Mouse (Mus musculus): ENCODE measurements at regions not wholly inside any gene's neighbourhood (a gene's known extent, or its start where the extent isn't known, plus 50 kb on each side); places are given as distances from the start of the nearest gene placed in this dataset.

GRCm38 (mm10) chr3:60408553-60409282, 63.9 kb upstream of the Mbnl1 start (continued):
- TF ChIP-seq ZMIZ1 (IDR thresholded peaks at IDR 0.05; ENCODE audit: low read depth, low read length) (peak; percentile 48; the same call in 1 of the 2 replicates), MXI1 (IDR thresholded peaks at IDR 0.05; ENCODE audit: low read depth, low read length) (peak; percentile 67)

DNA sequence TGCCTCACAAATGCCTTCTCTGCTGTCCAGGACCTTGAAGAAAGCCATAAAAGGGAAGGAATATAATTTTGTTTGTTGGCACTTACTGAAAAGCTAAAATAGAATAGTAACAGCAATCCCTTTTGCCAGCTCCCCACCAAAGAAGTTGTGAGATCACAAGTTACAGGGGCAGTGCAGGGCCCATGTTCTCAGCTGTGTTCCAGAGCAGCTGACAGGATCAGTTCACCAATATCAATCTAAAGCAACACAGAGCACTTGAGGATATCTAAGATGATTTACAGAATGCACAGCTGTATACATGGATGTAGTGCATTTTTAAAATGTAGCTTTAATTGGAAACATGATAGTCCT, 63.4 kb upstream of the Mbnl1 start:
- TF ChIP-seq GABPA (IDR thresholded peaks at IDR 0.05; ENCODE audit: low read depth, low read length), result 0 out of 2 replicates have a peak, but pooled peaks have one; percentile 11
- no peak for TF ChIP-seq MYB (IDR thresholded peaks at IDR 0.05; ENCODE audit: low read depth, low read length)
- no peak for TF ChIP-seq E2F4 (IDR thresholded peaks at IDR 0.05; ENCODE audit: borderline replicate concordance, low read depth, low read length)
- TF ChIP-seq POLR2AphosphoS2 (IDR thresholded peaks at IDR 0.05; ENCODE audit: low read length), result no peak
- TF ChIP-seq GATA1 (IDR thresholded peaks at IDR 0.05; ENCODE audit: low read depth, low read length), result no peak
- 0 out of 2 replicates have a peak, but pooled peaks have one; percentile 4 for TF ChIP-seq TCF12 (IDR thresholded peaks at IDR 0.05; ENCODE audit: low read depth, low read length)
- no peak for TF ChIP-seq EP300 (IDR thresholded peaks at IDR 0.05; ENCODE audit: low read depth in 1 of 2, low read length in 2 of 2)
- TF ChIP-seq POLR2A (IDR thresholded peaks at IDR 0.05; ENCODE audit: control insufficient read depth in 1 of 2, insufficient read depth in 1 of 2, low read depth in 1 of 2, low read length in 2 of 2, poor library complexity in 1 of 2), result no peak
- TF ChIP-seq ETS1 (IDR thresholded peaks at IDR 0.05; ENCODE audit: low read depth, low read length), result peak; percentile 89
- no peak for TF ChIP-seq ELF1 (IDR thresholded peaks at IDR 0.05; ENCODE audit: low read depth, low read length)
- no peak for TF ChIP-seq NRF1 (IDR thresholded peaks at IDR 0.05; ENCODE audit: insufficient read depth, low read depth, low read length, poor library complexity, severe bottlenecking)
- no peak for TF ChIP-seq SIN3A (IDR thresholded peaks at IDR 0.05; ENCODE audit: low read length)
- no peak for TF ChIP-seq USF2 (IDR thresholded peaks at IDR 0.05; ENCODE audit: borderline replicate concordance in 1 of 2, insufficient read depth in 1 of 2, low read depth in 1 of 2, low read length in 2 of 2)
- H3K27ac ChIP-seq (ENCODE audit: control insufficient read depth, low read depth, low read length), result peak overlapping the region; percentile 100
- peaks cover 19 to 56% of the 10 kb centered on the region in 2 experiments for H3K4me1 ChIP-seq (ENCODE audit: control insufficient read depth in 1 of 2, insufficient read depth in 2 of 2, low read length in 2 of 2)
- H3K9ac ChIP-seq (ENCODE audit: control insufficient read depth, low read depth, low read length, poor library complexity, severe bottlenecking), result peak overlapping the region; percentile 69
- peak overlapping the region; percentile 67 to 87 for H3K4me3 ChIP-seq (ENCODE audit: control insufficient read depth in 1 of 2, insufficient read depth in 1 of 2, low read depth in 2 of 2, low read length in 2 of 2)
- H3K9me3 ChIP-seq (replicated peaks; ENCODE audit: insufficient read depth, low read length), result no peaks in the 10 kb centered on the region
- peaks cover 0 to 40% of the 10 kb centered on the region in 2 experiments; a peak in 2 of 4 replicates for H3K36me3 ChIP-seq (ENCODE audit: control insufficient read depth in 1 of 2, insufficient read depth in 2 of 2, low read length in 2 of 2)
- H3K79me2 ChIP-seq (ENCODE audit: control insufficient read depth, insufficient read depth, low read length, poor library complexity), result no peaks in the 10 kb centered on the region; the same call in 1 of the 2 replicates
- H3K27me3 ChIP-seq (ENCODE audit: control insufficient read depth in 1 of 2, insufficient read depth in 2 of 2, low read length in 2 of 2), result no peaks in the 10 kb centered on the region
- no peak for DNase-seq (ENCODE audit: low read depth, low spot score)

DNA sequence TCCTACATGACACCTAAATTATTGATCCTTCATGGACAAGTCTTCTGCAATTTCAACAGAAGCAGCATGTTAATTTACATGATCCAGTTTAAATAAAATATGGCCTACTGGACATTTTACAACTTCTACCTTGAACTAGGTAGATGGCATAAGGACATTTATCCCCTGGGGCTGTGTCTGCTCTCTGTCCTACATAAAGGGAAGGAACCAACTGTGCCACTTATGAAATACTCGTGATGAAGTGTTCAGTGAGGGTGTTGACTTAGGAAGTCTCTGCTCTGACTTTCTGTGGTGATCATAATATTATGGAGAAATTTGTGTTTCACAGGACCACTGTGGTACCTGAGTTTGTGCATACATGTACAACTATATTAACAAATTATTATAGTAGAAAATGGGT, 60.9 kb upstream of the Mbnl1 start:
- H3K36me3 ChIP-seq (ENCODE audit: control insufficient read depth in 1 of 2, insufficient read depth in 2 of 2, low read length in 2 of 2), result peaks cover 0 to 40% of the 10 kb centered on the region in 2 experiments; a peak in 2 of 4 replicates
- no peak overlapping the region for H3K9ac ChIP-seq (ENCODE audit: control insufficient read depth, low read depth, low read length, poor library complexity, severe bottlenecking)
- no peak overlapping the region for H3K27ac ChIP-seq (ENCODE audit: control insufficient read depth, low read depth, low read length)
- H3K9me3 ChIP-seq (replicated peaks; ENCODE audit: insufficient read depth, low read length), result no peaks in the 10 kb centered on the region
- no peak for TF ChIP-seq GATA1 (IDR thresholded peaks at IDR 0.05; ENCODE audit: low read depth, low read length)
- TF ChIP-seq TBP (IDR thresholded peaks at IDR 0.05; ENCODE audit: low read depth, low read length), result no peak
- TF ChIP-seq NRF1 (IDR thresholded peaks at IDR 0.05; ENCODE audit: insufficient read depth, low read depth, low read length, poor library complexity, severe bottlenecking), result no peak
- TF ChIP-seq TCF12 (IDR thresholded peaks at IDR 0.05; ENCODE audit: low read depth, low read length), result no peak
- TF ChIP-seq MAX (IDR thresholded peaks at IDR 0.05; ENCODE audit: low read length), result no peak
- TF ChIP-seq ETS1 (IDR thresholded peaks at IDR 0.05; ENCODE audit: low read depth, low read length), result no peak
- TF ChIP-seq MYB (IDR thresholded peaks at IDR 0.05; ENCODE audit: low read depth, low read length), result no peak
- no peak for TF ChIP-seq E2F4 (IDR thresholded peaks at IDR 0.05; ENCODE audit: borderline replicate concordance, low read depth, low read length)
- TF ChIP-seq EP300 (IDR thresholded peaks at IDR 0.05; ENCODE audit: low read depth in 1 of 2, low read length in 2 of 2), result no peak
- no peak overlapping the region for H3K4me3 ChIP-seq (ENCODE audit: control insufficient read depth in 1 of 2, insufficient read depth in 1 of 2, low read depth in 2 of 2, low read length in 2 of 2)
- peaks cover 19 to 62% of the 10 kb centered on the region in 2 experiments for H3K4me1 ChIP-seq (ENCODE audit: control insufficient read depth in 1 of 2, insufficient read depth in 2 of 2, low read length in 2 of 2)
- no peak for DNase-seq (ENCODE audit: low read depth, low spot score)
- H3K79me2 ChIP-seq (ENCODE audit: control insufficient read depth, insufficient read depth, low read length, poor library complexity), result no peaks in the 10 kb centered on the region; the same call in 1 of the 2 replicates
- H3K27me3 ChIP-seq (ENCODE audit: control insufficient read depth in 1 of 2, insufficient read depth in 2 of 2, low read length in 2 of 2), result no peaks in the 10 kb centered on the region
